Mouse (Mus musculus) G1E (cell line): Measurements from ENCODE around the gene Rad51d. TPM values are rescaled to one million over a fixed set of nuclear protein-coding genes. Genes with fewer than 3 reads are reported as not detected.

Source experiments
- ATAC-seq: 2 replicates; pipeline ENCODE4 v1.8.0; 2016; ENCODE audit warnings: mild to moderate bottlenecking; ENCODE audit not compliant: insufficient number of reproducible peaks, poor library complexity, low FRiP score, severe bottlenecking; ENCODE audit errors: extremely low read depth
- DNase-seq: peaks from one replicate; pipeline ENCODE4 v3.0.0; 2012; ENCODE audit warnings: low spot score
- H3K27me3 ChIP-seq: 2 replicates; pipeline ENCODE4 v1.6.1; 2012; ENCODE audit warnings: mild to moderate bottlenecking, low read length, inconsistent platforms; ENCODE audit not compliant: insufficient read depth
- H3K36me3 ChIP-seq: replicated peaks from 2 replicates; pipeline ENCODE3; 2012; ENCODE audit warnings: mild to moderate bottlenecking, inconsistent platforms
- H3K4me1 ChIP-seq: 2 replicates; pipeline ENCODE4 v1.6.1; 2012; ENCODE audit warnings: low read depth, low read length, inconsistent platforms, mixed read lengths; ENCODE audit not compliant: insufficient read depth
- H3K4me3 ChIP-seq: 2 replicates; pipeline ENCODE4 v1.5.1; 2012; ENCODE audit warnings: low read depth, mild to moderate bottlenecking, inconsistent platforms, low read length, moderate library complexity, mixed read lengths
- H3K9me3 ChIP-seq: replicated peaks from 2 replicates; pipeline ENCODE4 v1.6.1; 2012; ENCODE audit warnings: inconsistent platforms
- CTCF ChIP-seq: IDR thresholded peaks from 2 replicates; pipeline ENCODE4 v1.5.1; 2012; ENCODE audit warnings: low read depth, low read length, inconsistent platforms, mixed read lengths
- GATA1 ChIP-seq: IDR thresholded peaks from 2 replicates; pipeline ENCODE4 v1.6.1; 2012; ENCODE audit warnings: borderline replicate concordance, low read length, inconsistent platforms, mixed read lengths
- GATA2 ChIP-seq: IDR thresholded peaks from 2 replicates; pipeline ENCODE4 v1.6.1; 2012; ENCODE audit warnings: low read depth, low read length, inconsistent platforms, borderline replicate concordance
- POLR2AphosphoS5 ChIP-seq: IDR thresholded peaks from 2 replicates; pipeline ENCODE4 v1.6.1; 2012; ENCODE audit warnings: low read depth, low read length, inconsistent platforms; ENCODE audit not compliant: insufficient replicate concordance
- TAL1 ChIP-seq: conservative IDR thresholded peaks from 2 replicates; pipeline ENCODE4 v1.6.1; 2012; ENCODE audit warnings: low read depth, low read length, inconsistent platforms, mixed read lengths
- polyA plus RNA-seq: library from polyadenylated mRNA; stranded (reverse); fragments of >175 nt; gene quantifications from 2 replicates; pipeline ENCODE4 v1.2.3, GENCODE M21; 2012
- total RNA-seq, 2 experiments: library from RNA; stranded (forward) in 1 of 2; stranded (reverse) in 1 of 2; fragments of 200-1000 nt in 1 of 2; fragments of >200 nt in 1 of 2; fragmentation: Nextera tagmentation in 1 of 2; gene quantifications; 2 replicates each; pipeline ENCODE4 v1.2.3; 2014 to 2017

Gene Rad51d
- total and polyA plus RNA-seq, 3 experiments: 13.6 to 24.6 (median 16.0) TPM

GRCm38 (mm10) chr11:82867956-82868355 is 22.5 kb downstream of the Rad51d start:
- Histone ChIP-seq H3K9me3 (no peaks in the 10 kb centered on the region), H3K36me3 (peaks cover 13% of the 10 kb centered on the region), H3K4me1 (peaks cover 63% of the 10 kb centered on the region), H3K4me3 (peak overlapping the region; percentile 54; the same call in 1 of the 2 replicates), H3K27me3 (no peaks in the 10 kb centered on the region)
- DNase-seq (no peak), ATAC-seq (no peak)
- TF ChIP-seq CTCF: no peak
- TF ChIP-seq GATA1: no peak
- no peak for TF ChIP-seq POLR2AphosphoS5
- TF ChIP-seq GATA2: no peak
- no peak for TF ChIP-seq TAL1

- DNase-seq: no peak
- no peak for ATAC-seq
- H3K4me3 ChIP-seq: peak overlapping the region; percentile 13; the same call in 1 of the 2 replicates
Observed at GRCm38 (mm10) chr11:82866850-82867564, 23.4 kb downstream of the Rad51d start.

GRCm38 (mm10) chr11:82865957-82866356 is 24.5 kb downstream of the Rad51d start:
- Histone ChIP-seq H3K36me3 (peaks cover 30% of the 10 kb centered on the region), H3K27me3 (no peaks in the 10 kb centered on the region), H3K9me3 (no peaks in the 10 kb centered on the region), H3K4me3 (no peak overlapping the region; the same call in 1 of the 2 replicates), H3K4me1 (peaks cover 71% of the 10 kb centered on the region)
- no peak for TF ChIP-seq POLR2AphosphoS5
- TF ChIP-seq GATA2: no peak
- TF ChIP-seq GATA1: no peak
- no peak for TF ChIP-seq TAL1
- no peak for TF ChIP-seq CTCF
- ATAC-seq (no peak), DNase-seq (no peak)

More at GRCm38 (mm10) chr11:82866850-82867564, 23.4 kb downstream of the Rad51d start:
- Histone ChIP-seq H3K4me1 (peaks cover 68% of the 10 kb centered on the region), H3K36me3 (peaks cover 20% of the 10 kb centered on the region), H3K9me3 (no peaks in the 10 kb centered on the region), H3K27me3 (no peaks in the 10 kb centered on the region)
- TF ChIP-seq TAL1 (no peak), GATA2 (no peak), GATA1 (no peak), CTCF (no peak), POLR2AphosphoS5 (no peak)

DNA sequence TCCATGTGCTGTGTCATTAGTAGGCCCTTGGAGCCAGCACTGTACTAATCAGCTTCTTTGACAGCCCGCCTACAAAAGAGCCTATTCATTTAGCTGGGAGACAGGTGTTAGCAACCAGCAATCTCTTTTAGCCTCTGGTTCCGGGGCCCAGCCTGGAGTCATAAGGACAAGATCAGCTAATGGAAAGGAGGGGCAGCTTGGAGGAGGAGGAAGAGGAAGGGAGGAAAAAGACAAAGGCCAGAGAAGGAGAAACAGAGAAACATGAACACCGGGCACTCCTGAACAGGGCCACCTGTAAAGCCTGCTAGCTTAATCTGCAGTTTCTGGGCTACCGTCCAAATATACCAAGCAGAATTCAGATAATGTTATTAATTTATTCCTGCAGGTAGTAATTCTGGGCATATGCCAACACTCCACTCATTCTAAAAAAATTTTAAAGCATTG is 26.9 kb downstream of the Rad51d start:
- ATAC-seq: peak; percentile 38; the same call in 1 of the 2 replicates
- H3K4me3 ChIP-seq: no peak overlapping the region; the same call in 1 of the 2 replicates
- H3K36me3 ChIP-seq: peaks cover 53% of the 10 kb centered on the region
- H3K27me3 ChIP-seq: no peaks in the 10 kb centered on the region
- peaks cover 74% of the 10 kb centered on the region for H3K4me1 ChIP-seq
- H3K9me3 ChIP-seq: no peaks in the 10 kb centered on the region
- TF ChIP-seq TAL1 (no peak), CTCF (no peak), POLR2AphosphoS5 (no peak), GATA1 (no peak), GATA2 (no peak)
- no peak for DNase-seq

- no peaks in the 10 kb centered on the region for H3K9me3 ChIP-seq
- H3K4me3 ChIP-seq: no peak overlapping the region
- peaks cover 73% of the 10 kb centered on the region for H3K4me1 ChIP-seq
- ATAC-seq (no peak), DNase-seq (no peak)
- H3K27me3 ChIP-seq: no peaks in the 10 kb centered on the region
- peaks cover 55% of the 10 kb centered on the region for H3K36me3 ChIP-seq
- TF ChIP-seq TAL1 (no peak), CTCF (no peak), GATA2 (no peak), POLR2AphosphoS5 (no peak), GATA1 (no peak)
Observed at GRCm38 (mm10) chr11:82863059-82863458, 27.4 kb downstream of the Rad51d start.

DNA sequence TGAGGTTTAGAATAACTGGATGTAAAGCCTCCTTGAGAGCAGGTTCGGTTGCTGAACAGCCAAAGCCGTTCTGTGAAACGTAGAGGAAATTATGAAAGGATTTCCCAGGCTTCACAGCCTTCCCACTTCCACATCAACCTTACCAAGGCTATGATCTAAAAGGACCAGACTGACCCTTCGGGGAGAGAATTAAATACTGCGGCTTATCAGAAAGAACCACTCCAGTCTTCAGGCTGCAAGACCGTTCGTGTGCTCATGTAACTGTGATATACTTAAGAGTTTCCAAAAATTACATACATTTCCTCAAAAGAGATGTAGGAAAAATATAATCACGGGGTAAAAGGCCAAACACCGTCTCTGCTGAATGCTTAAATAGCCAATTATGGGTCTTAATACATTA is 27.8 kb downstream of the Rad51d start:
- Histone ChIP-seq H3K4me1 (peaks cover 72% of the 10 kb centered on the region), H3K36me3 (peaks cover 57% of the 10 kb centered on the region), H3K9me3 (no peaks in the 10 kb centered on the region), H3K4me3 (no peak overlapping the region), H3K27me3 (no peaks in the 10 kb centered on the region)
- no peak for ATAC-seq
- no peak for DNase-seq
- TF ChIP-seq TAL1: no peak
- no peak for TF ChIP-seq GATA2
- no peak for TF ChIP-seq POLR2AphosphoS5
- no peak for TF ChIP-seq GATA1
- no peak for TF ChIP-seq CTCF
